Mouse (Mus musculus) erythroblast, embryonic 14.5 days (primary cell): Measurements from ENCODE around the gene Aph1a. TPM values are rescaled to one million over a fixed set of nuclear protein-coding genes. Genes with fewer than 3 reads are reported as not detected.

Experiments used
- H3K27me3 ChIP-seq: 2 replicates; pipeline ENCODE4 v1.6.1; 2012; ENCODE audit warnings: inconsistent platforms; ENCODE audit not compliant: control insufficient read depth
- H3K36me3 ChIP-seq: 2 replicates; pipeline ENCODE4 v1.6.1; 2012; ENCODE audit warnings: mild to moderate bottlenecking, inconsistent platforms; ENCODE audit not compliant: control insufficient read depth
- H3K4me1 ChIP-seq: 2 replicates; pipeline ENCODE4 v1.6.1; 2012; ENCODE audit warnings: inconsistent platforms; ENCODE audit not compliant: control insufficient read depth
- H3K4me3 ChIP-seq: replicated peaks from 2 replicates; pipeline ENCODE3; 2012; ENCODE audit warnings: moderate library complexity, mild to moderate bottlenecking, inconsistent platforms
- H3K9me3 ChIP-seq: 2 replicates; pipeline ENCODE4 v1.6.1; 2012; ENCODE audit warnings: low read length, inconsistent platforms, mixed read lengths; ENCODE audit not compliant: control insufficient read depth
- GATA1 ChIP-seq: IDR thresholded peaks from 2 replicates; pipeline ENCODE4 v1.6.1; 2012; ENCODE audit warnings: low read length, inconsistent platforms, mixed read lengths
- TAL1 ChIP-seq: IDR thresholded peaks from 3 replicates; pipeline ENCODE4 v1.6.1; 2012; ENCODE audit warnings: low read length, inconsistent platforms, mixed read lengths
- polyA plus RNA-seq: library from polyadenylated mRNA; stranded (reverse); fragments of >175 nt; gene quantifications from 2 replicates; pipeline ENCODE4 v1.2.3, GENCODE M21; 2012

The Aph1a gene
- polyA plus RNA-seq, 1 experiment = 4.3 TPM

GRCm38 (mm10) chr3:95881979-95882815, 11.6 kb upstream of the Aph1a start, which contains the start of gene Ciart:
Ciart (minus strand) TSS chr3:95882251.
- H3K4me1 ChIP-seq = peaks cover 17% of the 10 kb centered on the region
- peaks cover 9% of the 10 kb centered on the region for H3K9me3 ChIP-seq
- H3K36me3 ChIP-seq = no peaks in the 10 kb centered on the region; the same call in 1 of the 2 replicates
- H3K4me3 ChIP-seq = peak within 1 kb of the TSS; percentile 63
- TF ChIP-seq TAL1 (no peak), GATA1 (no peak)
- peaks cover 52% of the 10 kb centered on the region for H3K27me3 ChIP-seq

DNA sequence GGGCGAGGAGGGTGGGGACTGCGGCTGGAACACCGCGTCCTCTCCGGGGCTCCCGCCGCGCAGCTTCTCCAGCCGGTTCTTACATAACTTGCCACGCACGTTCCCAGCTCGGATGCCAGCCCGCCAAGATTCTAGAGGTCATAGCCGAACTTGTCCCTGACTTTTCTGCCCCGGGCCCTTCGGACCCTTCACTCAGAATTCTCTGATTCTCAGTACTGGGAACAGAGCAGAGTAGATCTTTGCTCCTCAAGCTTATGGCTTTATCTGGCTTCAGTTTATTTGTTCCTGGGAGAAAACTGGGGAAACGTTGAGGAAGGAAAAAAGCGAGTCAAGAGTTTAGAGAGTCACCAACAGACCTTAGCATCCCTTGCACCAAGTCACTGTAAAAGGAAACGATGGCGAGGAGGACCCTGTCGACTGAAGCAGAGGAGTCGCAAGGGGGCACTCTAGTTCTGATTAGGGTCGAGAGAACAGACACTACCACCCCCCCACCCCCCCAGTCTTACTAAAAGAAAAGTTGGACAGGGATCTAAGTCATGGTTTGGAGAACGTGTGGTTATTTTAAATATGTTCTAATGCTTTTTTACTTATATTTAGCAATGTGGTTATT, 10.8 kb upstream of the Aph1a start:
- TF ChIP-seq GATA1 (no peak), TAL1 (no peak)
- H3K4me1 ChIP-seq = peaks cover 17% of the 10 kb centered on the region
- H3K4me3 ChIP-seq = peak overlapping the region; percentile 63
- H3K27me3 ChIP-seq = peaks cover 55% of the 10 kb centered on the region
- peaks cover 9% of the 10 kb centered on the region for H3K9me3 ChIP-seq
- H3K36me3 ChIP-seq = no peaks in the 10 kb centered on the region

DNA sequence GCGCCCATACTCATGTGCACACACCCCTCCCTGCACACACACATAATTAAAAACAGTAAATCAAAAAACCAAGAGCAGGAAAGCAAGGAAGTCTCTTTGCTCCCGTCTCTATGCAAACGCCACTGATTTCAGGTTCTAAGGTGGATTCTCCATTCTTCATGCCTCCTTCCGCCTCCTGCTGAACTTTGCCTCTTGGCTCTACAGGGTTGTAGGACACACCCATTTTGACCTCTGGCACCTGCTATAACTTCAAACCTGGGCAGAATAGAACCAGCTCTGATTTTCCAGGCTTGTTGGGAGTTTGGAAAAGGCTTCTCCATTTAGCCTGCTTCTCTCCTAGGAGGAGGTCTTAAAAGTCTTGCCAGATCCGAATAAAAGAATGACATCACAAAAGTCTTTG, 9.4 kb upstream of the Aph1a start:
- H3K36me3 ChIP-seq = no peaks in the 10 kb centered on the region
- no peak for TF ChIP-seq GATA1
- no peak for TF ChIP-seq TAL1

GRCm38 (mm10) chr3:95887596-95887995, 6.2 kb upstream of the Aph1a start:
- no peak overlapping the region for H3K4me3 ChIP-seq
- H3K9me3 ChIP-seq = peaks cover 2% of the 10 kb centered on the region
- no peaks in the 10 kb centered on the region for H3K36me3 ChIP-seq
- no peak for TF ChIP-seq TAL1
- TF ChIP-seq GATA1 = no peak
- H3K4me1 ChIP-seq = peaks cover 20% of the 10 kb centered on the region
- H3K27me3 ChIP-seq = peaks cover 51% of the 10 kb centered on the region

More for the DNA sequence above, 9.4 kb upstream of the Aph1a start:
- Histone ChIP-seq H3K4me1 (peaks cover 15% of the 10 kb centered on the region), H3K4me3 (no peak overlapping the region), H3K27me3 (peaks cover 56% of the 10 kb centered on the region), H3K9me3 (peaks cover 9% of the 10 kb centered on the region)

DNA sequence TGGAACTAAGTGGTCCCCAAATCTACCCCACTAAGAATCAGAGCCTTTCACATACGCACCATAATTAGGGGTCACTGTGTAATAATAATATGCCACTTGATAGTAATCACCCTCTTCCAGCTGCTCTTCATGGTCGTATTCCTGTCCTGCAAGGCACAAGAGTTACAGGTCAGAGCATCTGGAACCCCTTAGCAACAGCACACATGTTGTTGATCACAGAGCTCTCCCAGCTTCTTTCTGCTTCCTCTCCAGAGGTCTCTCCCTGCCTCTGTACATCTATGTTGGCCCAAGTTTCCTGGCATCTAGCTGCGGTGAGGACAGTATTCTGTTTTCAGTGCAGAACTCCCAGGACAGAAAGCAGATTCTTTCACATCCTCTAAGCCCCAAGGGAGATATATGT, 4.1 kb upstream of the Aph1a start:
- Histone ChIP-seq H3K36me3 (no peaks in the 10 kb centered on the region), H3K9me3 (no peaks in the 10 kb centered on the region), H3K4me1 (peaks cover 29% of the 10 kb centered on the region), H3K27me3 (peaks cover 34% of the 10 kb centered on the region), H3K4me3 (no peak overlapping the region)
- TF ChIP-seq TAL1 = no peak

GRCm38 (mm10) chr3:95891211-95892065, 2.3 kb upstream of the Aph1a start, which contains the start of gene BC028528:
BC028528 (minus strand) TSS chr3:95892005.
- TF ChIP-seq GATA1 = no peak
- TF ChIP-seq TAL1 = no peak
- H3K4me3 ChIP-seq = no peak within 1 kb of the TSS
- H3K36me3 ChIP-seq = peaks cover 8% of the 10 kb centered on the region
- H3K9me3 ChIP-seq = no peaks in the 10 kb centered on the region
- peaks cover 25% of the 10 kb centered on the region for H3K27me3 ChIP-seq
- peaks cover 40% of the 10 kb centered on the region for H3K4me1 ChIP-seq

GRCm38 (mm10) chr3:95892066-95893052, 1.4 kb upstream of the Aph1a start:
- H3K4me1 ChIP-seq = peaks cover 40% of the 10 kb centered on the region
- H3K27me3 ChIP-seq = peaks cover 25% of the 10 kb centered on the region
- peaks cover 8% of the 10 kb centered on the region for H3K36me3 ChIP-seq
- no peaks in the 10 kb centered on the region for H3K9me3 ChIP-seq
- no peak overlapping the region for H3K4me3 ChIP-seq
- TF ChIP-seq GATA1 (no peak), TAL1 (no peak)

- peaks cover 20% of the 10 kb centered on the region for H3K27me3 ChIP-seq
- peaks cover 13% of the 10 kb centered on the region for H3K36me3 ChIP-seq
- no peak for TF ChIP-seq TAL1
- TF ChIP-seq GATA1 = no peak
- peaks cover 40% of the 10 kb centered on the region for H3K4me1 ChIP-seq
- H3K4me3 ChIP-seq = peak overlapping the region; percentile 66
- no peaks in the 10 kb centered on the region for H3K9me3 ChIP-seq
Measured at GRCm38 (mm10) chr3:95893126-95893525, 643 bp upstream of the Aph1a start.
